Mouse (Mus musculus) left cerebral cortex, postnatal 14 days (tissue): ENCODE measurements at regions not wholly inside any gene's neighbourhood (a gene's known extent, or its start where the extent isn't known, plus 50 kb on each side); places are given as distances from the start of the nearest gene placed in this dataset.
"Not testable (repeated sequence)": the region's sequence is repeated elsewhere in the genome, so short reads cannot be mapped to it uniquely, and the experiment has no call there.

Source experiments
- DNase-seq, 2 experiments: peaks; one replicate each; pipeline ENCODE4 v3.0.0; 2021 to 2022; ENCODE audit warnings: low spot score in 2 of 2, mixed read lengths in 1 of 2
- intact Hi-C: fragments of 180-260 bp; cut with DNase I; formaldehyde crosslinking; loops from one replicate; pipeline ENCODE4 v1.15.1; 2025

DNA sequence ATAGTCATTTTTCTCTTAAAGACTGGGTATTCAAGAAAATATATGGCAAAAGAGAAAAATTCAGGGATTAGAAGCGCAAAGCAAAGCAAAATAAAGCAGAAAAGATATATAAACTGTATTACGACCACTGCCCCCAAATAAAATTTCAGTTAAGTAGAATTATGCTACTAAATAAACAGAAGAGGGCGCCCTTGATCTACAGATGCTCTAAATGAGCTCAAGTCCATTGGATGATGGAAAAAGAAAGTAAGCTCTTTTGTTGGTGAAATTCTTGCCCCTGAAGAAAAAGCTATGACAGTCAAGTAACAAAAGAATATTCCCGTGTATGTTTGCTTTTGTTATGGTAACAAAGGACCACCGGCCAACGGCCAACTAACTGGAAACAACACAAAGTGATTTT, 165.5 kb upstream of the Stk26 start:
- peak in 1 of 2 experiments; percentile 8 for DNase-seq
- intact Hi-C loops = loop anchor here (2.0 to 5.0 kb wide), 3 partner anchors 212 to 697 kb away; partner anchors contain the start of gene Rap2c

GRCm38 (mm10) chrX:50657835-50658565, 182.8 kb upstream of the Stk26 start:
- intact Hi-C loops = no loop called here
- peak; percentile 53 to 59 for DNase-seq

DNA sequence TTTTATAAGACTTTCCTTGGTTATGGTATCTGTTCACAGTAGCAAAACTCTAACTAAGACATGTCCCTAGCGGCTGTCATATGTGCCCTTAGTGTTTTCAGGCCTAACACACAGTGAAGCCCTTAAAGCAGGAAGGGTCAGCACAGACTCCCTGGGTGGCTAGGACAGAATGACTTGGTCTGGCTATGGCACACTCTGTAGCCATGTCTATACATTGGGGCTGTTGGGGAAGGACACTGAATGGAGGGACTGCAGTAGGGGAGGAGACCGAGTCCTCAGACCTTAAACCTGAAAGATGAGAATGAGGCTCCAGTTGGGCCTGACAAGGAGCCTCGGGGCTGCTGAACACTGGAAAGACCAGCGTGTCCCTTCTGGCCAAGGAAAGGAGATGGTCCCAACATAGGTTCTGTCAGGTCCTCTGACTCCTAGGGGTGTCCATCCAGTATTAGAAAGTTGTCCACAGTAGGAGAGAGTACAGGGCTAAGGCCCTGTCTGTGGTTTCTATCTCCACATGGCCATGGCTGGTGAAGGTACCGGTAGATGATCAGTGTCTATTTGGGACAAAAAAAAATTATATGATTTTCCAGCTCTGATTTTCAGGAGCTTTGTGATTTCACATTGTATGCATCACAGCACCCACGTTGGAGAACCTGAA, 183.5 kb upstream of the Stk26 start:
- intact Hi-C loops = no loop called here

DNA sequence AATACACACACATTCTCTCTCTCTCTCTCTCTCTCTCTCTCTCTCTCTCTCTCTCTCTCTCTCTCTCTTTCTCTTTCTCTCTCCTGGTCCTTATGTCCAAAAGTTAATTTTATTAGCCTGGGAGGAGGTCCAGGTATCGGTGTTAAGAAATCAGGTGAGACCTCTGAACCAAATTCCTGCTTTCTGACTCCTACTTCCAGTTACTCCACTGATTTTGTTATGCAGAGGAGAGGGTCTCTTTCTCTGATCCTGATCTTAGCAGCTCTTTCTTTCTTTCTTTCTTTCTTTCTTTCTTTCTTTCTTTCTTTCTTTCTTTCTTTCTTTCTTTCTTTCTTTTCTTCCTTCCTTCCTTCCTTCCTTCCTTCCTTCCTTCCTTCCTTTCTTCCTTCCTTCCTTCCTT, 185.5 kb upstream of the Stk26 start:
- DNase-seq, intact Hi-C loops: not testable (repeated sequence)

More for the DNA sequence above, 183.5 kb upstream of the Stk26 start:
- no peak for DNase-seq

GRCm38 (mm10) chrX:50641347-50641746, 199.5 kb upstream of the Stk26 start:
- intact Hi-C loops = no loop called here
- no peak for DNase-seq

- intact Hi-C loops = no loop called here
- DNase-seq = no peak
Measured at GRCm38 (mm10) chrX:50635634-50636033, 205.2 kb upstream of the Stk26 start.

DNA sequence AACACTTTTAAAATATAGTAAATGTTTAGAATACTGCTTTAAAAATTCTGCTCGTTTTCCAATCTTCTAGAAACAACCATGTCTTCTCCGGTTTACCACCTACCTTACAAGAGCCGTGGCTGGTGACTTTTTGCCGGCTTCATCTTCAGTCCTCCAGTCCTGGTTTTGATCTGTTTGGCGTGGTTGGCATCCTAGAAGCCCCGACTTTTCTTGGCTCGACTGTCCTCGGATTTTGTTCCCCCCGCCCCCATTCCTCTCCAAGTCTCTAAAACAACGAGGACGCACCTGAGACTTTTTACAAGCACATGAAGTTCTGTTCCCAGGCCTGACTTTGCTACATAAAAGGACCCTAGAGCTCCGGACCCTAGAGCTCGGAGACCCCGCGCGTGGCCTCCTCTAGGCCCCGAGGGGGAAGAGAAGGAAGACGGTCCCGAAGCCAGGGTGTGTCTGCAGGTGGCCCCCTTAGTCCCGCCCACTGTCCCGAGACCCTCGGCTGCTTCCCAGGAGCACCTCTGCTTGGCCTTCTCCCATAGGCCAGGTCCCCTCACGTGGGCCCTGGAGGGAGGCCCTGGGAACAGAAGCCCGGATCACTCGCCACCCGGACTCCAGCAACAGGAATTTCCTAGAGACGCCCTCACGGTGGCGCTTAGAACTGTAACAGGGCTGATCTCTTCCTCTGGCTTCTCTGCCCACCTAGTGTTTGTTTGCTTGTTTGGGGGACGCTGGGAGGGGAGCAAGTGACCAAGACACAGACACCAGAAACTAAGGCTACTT, 205.8 kb upstream of the Stk26 start:
- DNase-seq = peak; percentile 76 to 78
- intact Hi-C loops = no loop called here

- DNase-seq = no peak
- intact Hi-C loops = no loop called here
Measured at GRCm38 (mm10) chrX:50632536-50632935, 204.2 kb upstream of the Olfr1324 start.

DNA sequence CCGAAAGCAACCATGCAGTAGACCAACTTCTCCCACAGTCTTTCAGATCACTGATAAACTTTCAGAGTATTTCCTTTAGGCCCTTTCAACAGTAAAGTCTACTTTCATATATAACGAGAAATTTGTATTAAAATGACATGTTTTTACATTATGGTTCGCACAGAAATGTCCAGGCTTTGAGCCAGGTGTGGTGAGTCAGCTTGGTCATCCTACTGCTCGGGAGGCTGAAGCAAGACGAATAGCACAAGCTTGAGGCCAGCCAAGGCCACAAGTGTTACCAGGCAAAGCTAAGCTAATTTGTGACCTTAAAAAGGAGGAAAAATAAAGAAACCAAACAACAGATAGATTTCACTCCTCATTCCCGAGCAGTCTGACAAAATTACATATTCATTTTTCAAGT, 197.0 kb upstream of the Olfr1324 start:
- no peak for DNase-seq
- intact Hi-C loops = no loop called here

GRCm38 (mm10) chrX:50622984-50623455, 194.7 kb upstream of the Olfr1324 start:
- intact Hi-C loops = no loop called here
- peak in 1 of 2 experiments; percentile 88 for DNase-seq

DNA sequence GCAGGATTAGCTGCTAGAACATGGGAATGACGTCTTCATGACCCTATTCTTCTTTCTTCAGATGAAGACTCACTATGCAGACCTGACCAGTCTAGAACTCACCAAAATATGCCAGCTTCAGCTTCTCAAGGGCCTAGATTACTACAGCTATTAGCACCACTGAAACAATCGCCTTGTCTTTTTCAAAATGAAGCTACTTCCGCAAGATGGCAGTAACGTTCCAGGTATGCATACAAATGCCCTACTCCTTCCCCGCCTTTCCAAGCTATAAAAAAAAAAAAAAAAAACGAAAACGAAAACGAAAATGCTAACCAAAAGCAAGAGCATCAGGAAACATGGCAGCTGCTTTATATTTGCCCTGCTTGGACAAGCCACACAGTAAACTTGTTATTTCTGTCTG, 192.6 kb upstream of the Olfr1324 start:
- intact Hi-C loops = loop anchor here (2.0 kb wide), 1 partner anchor 40 kb away; no protein-coding TSS in a partner anchor
- peak in 1 of 2 experiments; percentile 87 for DNase-seq

- DNase-seq = peak in 1 of 2 experiments; percentile 96
- intact Hi-C loops = loop anchor here (2.0 kb wide), 1 partner anchor 39 kb away; no protein-coding TSS in a partner anchor
Measured at GRCm38 (mm10) chrX:50619919-50620318, 191.6 kb upstream of the Olfr1324 start.

GRCm38 (mm10) chrX:50618936-50619335, 190.6 kb upstream of the Olfr1324 start:
- DNase-seq = no peak
- intact Hi-C loops = no loop called here

- peak in 1 of 2 experiments; percentile 94 for DNase-seq
- intact Hi-C loops = not testable (repeated sequence)
Measured at GRCm38 (mm10) chrX:50616920-50617319, 188.6 kb upstream of the Olfr1324 start.

DNA sequence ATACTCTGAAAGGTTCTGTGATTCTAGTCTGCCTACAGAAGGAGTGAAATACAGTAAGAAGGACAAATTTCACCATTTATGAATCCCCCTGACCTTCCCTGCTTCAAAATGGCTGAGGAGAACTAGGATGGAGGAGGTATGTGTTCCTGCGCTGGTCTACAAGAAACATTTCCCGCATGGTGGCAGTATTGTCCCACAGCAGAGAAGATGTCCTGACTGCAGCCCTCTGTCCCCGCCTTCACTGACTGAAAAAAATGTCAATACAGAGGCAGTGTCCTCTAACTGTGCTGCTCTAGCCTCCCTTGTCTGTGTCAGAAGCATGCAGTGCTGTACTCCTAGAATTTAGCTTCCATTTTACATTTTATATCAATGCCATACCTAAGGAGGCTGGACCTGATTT, 186.6 kb upstream of the Olfr1324 start:
- intact Hi-C loops = not testable (repeated sequence)
- DNase-seq = peak in 1 of 2 experiments; percentile 97

- intact Hi-C loops = not testable (repeated sequence)
- DNase-seq = peak in 1 of 2 experiments; percentile 90
Measured at GRCm38 (mm10) chrX:50614367-50614766, 186.1 kb upstream of the Olfr1324 start.

DNA sequence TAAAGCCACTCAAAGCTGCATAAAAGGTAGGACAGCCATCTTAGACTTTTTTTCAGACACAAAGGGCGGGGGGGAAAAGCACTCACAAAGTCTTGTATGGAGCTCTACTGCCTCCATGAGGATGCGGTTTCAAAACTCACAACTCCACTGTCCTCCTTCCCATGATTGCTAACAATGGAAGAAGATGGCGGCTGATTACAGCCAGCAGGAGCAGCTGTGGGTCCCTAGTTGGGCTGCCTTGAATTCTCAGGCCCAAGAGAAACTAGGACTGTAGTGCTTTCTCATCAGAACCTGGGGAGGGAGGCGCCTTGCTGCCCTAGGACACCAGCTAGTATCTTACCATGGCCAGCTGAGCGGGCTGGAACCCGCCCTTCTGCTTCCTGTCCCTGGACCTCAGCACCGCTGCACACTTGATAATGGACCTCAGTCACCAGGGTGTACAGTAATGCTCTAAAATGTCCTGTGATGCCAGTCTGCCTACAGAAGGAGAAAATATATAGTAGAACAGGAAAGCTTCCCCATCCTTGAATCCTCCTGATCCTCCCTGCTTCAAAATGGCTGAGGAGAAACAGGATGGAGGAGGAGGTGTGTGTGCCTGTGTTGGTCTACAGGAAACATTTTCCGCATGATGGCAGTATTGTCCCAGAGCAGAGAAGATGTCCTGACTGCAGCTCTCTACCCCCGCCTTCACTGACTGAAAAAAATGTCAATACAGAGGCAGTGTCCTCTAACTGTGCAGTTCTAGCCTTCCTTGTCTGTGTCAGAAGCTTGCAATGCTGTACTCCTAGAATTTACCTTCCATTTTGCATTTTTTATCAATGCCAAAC, 183.7 kb upstream of the Olfr1324 start:
- peak in 1 of 2 experiments; percentile 98 for DNase-seq
- intact Hi-C loops = loop anchor here (2.0 kb wide), 1 partner anchor 39 kb away; no protein-coding TSS in a partner anchor

- intact Hi-C loops, DNase-seq: not testable (repeated sequence)
Measured at GRCm38 (mm10) chrX:50608141-50608540, 179.8 kb upstream of the Olfr1324 start.

DNA sequence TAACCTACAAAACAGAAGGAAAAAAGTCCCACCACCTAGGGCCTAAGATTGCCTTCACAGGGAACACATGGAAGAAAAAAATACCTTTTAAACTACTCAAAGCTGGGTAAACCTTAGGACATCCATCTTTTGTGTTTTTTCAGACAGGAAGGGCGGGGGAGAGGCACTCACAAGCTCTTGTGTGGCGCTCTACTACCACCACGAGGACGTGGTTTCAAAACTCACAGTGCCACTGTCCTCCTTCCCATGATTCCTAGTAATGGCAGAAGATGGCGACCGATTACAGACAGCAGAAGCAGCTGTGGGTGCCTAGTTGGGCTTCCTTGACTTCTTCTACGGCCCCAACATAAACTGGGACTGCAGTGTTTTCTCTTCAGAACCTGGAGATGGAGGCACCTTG, 179.3 kb upstream of the Olfr1324 start:
- DNase-seq = peak in 1 of 2 experiments; percentile 96
- intact Hi-C loops = no loop called here
